Mouse (Mus musculus): ENCODE data around the gene Dnmt3l.

- TF ChIP-seq CTCF (IDR thresholded peaks at IDR 0.05; ENCODE audit: low read depth, low read length) (no peak), TAL1 (conservative IDR thresholded peaks at IDR 0.05; ENCODE audit: low read depth, low read length) (no peak)
Observed at GRCm38 (mm10) chr10:78015489-78015888, 26.3 kb upstream of the Dnmt3l start.

Measured in G1E (cell line).